Mouse (Mus musculus) liver, embryonic 11.5 days (tissue): ENCODE data around the gene Zdbf2. TPM values are rescaled to one million over a fixed set of nuclear protein-coding genes. Genes with fewer than 3 reads are reported as not detected.

Experiments used
- ATAC-seq: fragments of 200-750 bp; cut with Nextera tagmentation; replicated peaks from 2 replicates; pipeline ENCODE4 v1.8.0; 2017; ENCODE audit warnings: moderate number of reproducible peaks, mild to moderate bottlenecking, moderate TSS enrichment, moderate library complexity; ENCODE audit not compliant: low FRiP score
- DNase-seq: peaks from one replicate; pipeline ENCODE4 v3.0.0-alpha.2; 2017; ENCODE audit warnings: low spot score
- H3K27ac ChIP-seq: fragments of 300-500 bp; sonication (generic); 2 replicates; pipeline ENCODE4 v1.5.1; 2014; ENCODE audit warnings: mild to moderate bottlenecking, low read depth, low read length, control low read depth
- H3K27me3 ChIP-seq: fragments of 300-500 bp; sonication (generic); replicated peaks from 2 replicates; pipeline ENCODE4 v1.6.1; 2014; ENCODE audit warnings: low read length, mixed read lengths; ENCODE audit not compliant: control insufficient read depth, insufficient read depth
- H3K36me3 ChIP-seq: fragments of 300-500 bp; sonication (generic); 2 replicates; pipeline ENCODE4 v1.6.1; 2014; ENCODE audit warnings: mild to moderate bottlenecking, low read length, moderate library complexity, mixed read lengths; ENCODE audit not compliant: control insufficient read depth, insufficient read depth
- H3K4me1 ChIP-seq: fragments of 300-500 bp; sonication (generic); replicated peaks from 2 replicates; pipeline ENCODE4 v1.6.1; 2014; ENCODE audit warnings: low read length, mixed read lengths; ENCODE audit not compliant: control insufficient read depth, insufficient read depth
- H3K4me2 ChIP-seq: fragments of 300-500 bp; sonication (generic); 2 replicates; pipeline ENCODE4 v1.6.1; 2014; ENCODE audit warnings: mild to moderate bottlenecking, control low read depth, moderate library complexity
- H3K4me3 ChIP-seq: fragments of 300-500 bp; sonication (generic); 2 replicates; pipeline ENCODE4 v1.5.1; 2014; ENCODE audit warnings: low read depth, low read length, control low read depth
- H3K9ac ChIP-seq: fragments of 300-500 bp; sonication (generic); 2 replicates; pipeline ENCODE4 v1.6.1; 2014; ENCODE audit warnings: low read depth, low read length, control low read depth
- H3K9me3 ChIP-seq: fragments of 300-500 bp; sonication (generic); 2 replicates; pipeline ENCODE4 v1.6.1; 2016; ENCODE audit warnings: low read length, inconsistent platforms, mixed read lengths; ENCODE audit not compliant: control insufficient read depth
- WGBS: fragments of 180-500 bp; shearing (Covaris S2); extraction: QIAGEN DNeasy Blood & Tissue Kit; methylation state at CpG from one replicate; pipeline ENCODE4 v1.1.7; 2014; 5-methylcytosine and 5-hydroxymethylcytosine counted together
- polyA plus RNA-seq: library from polyadenylated mRNA; unstranded; fragments of >200 nt; fragmentation: Nextera tagmentation; extraction: Ambion mirVana; gene quantifications from 2 replicates; pipeline ENCODE4 v1.2.1, GENCODE M21; 2014

The Zdbf2 gene
- polyA plus RNA-seq, result 3.8 TPM in 2 replicates

- ATAC-seq (peak; percentile 67; the same call in 1 of the 2 replicates), DNase-seq (no peak)
- 0 out of 2 replicates have a peak, but pooled peaks cover 3% of the 10 kb centered on the region for H3K4me1 ChIP-seq
- peak within 1 kb of the TSS; percentile 55 for H3K4me3 ChIP-seq
- peak within 1 kb of the TSS; percentile 44 for H3K9ac ChIP-seq
- 1% methylated on average over 45 of the region's 49 CpGs for WGBS
- H3K27ac ChIP-seq, result no peak within 1 kb of the TSS; the same call in 1 of the 2 replicates
- peaks cover 85% of the 10 kb centered on the region for H3K27me3 ChIP-seq
- no peaks in the 10 kb centered on the region for H3K36me3 ChIP-seq
- no peaks in the 10 kb centered on the region for H3K9me3 ChIP-seq
- peak within 1 kb of the TSS; percentile 65 for H3K4me2 ChIP-seq
These were observed at the start of gene Zdbf2 for GRCm38 (mm10) chr1:63272741-63273338. TSS of gene Zdbf2 (plus strand) at chr1:63273265.

GRCm38 (mm10) chr1:63225009-63225408 lies 48.1 kb upstream of the Zdbf2 start:
- H3K4me3 ChIP-seq, result no peak overlapping the region
- H3K4me1 ChIP-seq, result no peaks in the 10 kb centered on the region
- no peaks in the 10 kb centered on the region for H3K9me3 ChIP-seq
- no peaks in the 10 kb centered on the region for H3K36me3 ChIP-seq
- no peak overlapping the region for H3K4me2 ChIP-seq
- no peak overlapping the region for H3K9ac ChIP-seq
- H3K27ac ChIP-seq, result no peak overlapping the region
- peak; percentile 83 for ATAC-seq
- 30% methylated on average over 4 of the region's 4 CpGs for WGBS
- no peaks in the 10 kb centered on the region for H3K27me3 ChIP-seq
- DNase-seq, result no peak

- no peak overlapping the region for H3K4me3 ChIP-seq
- 20% methylated on average over 7 of the region's 7 CpGs for WGBS
- H3K9me3 ChIP-seq, result no peaks in the 10 kb centered on the region
- H3K4me1 ChIP-seq, result no peaks in the 10 kb centered on the region
- no peak overlapping the region for H3K27ac ChIP-seq
- H3K27me3 ChIP-seq, result no peaks in the 10 kb centered on the region
- no peaks in the 10 kb centered on the region for H3K36me3 ChIP-seq
- H3K9ac ChIP-seq, result no peak overlapping the region
- DNase-seq (no peak), ATAC-seq (no peak)
- no peak overlapping the region for H3K4me2 ChIP-seq
These were observed 47.2 kb upstream of the Zdbf2 start for GRCm38 (mm10) chr1:63225890-63226289.

DNA sequence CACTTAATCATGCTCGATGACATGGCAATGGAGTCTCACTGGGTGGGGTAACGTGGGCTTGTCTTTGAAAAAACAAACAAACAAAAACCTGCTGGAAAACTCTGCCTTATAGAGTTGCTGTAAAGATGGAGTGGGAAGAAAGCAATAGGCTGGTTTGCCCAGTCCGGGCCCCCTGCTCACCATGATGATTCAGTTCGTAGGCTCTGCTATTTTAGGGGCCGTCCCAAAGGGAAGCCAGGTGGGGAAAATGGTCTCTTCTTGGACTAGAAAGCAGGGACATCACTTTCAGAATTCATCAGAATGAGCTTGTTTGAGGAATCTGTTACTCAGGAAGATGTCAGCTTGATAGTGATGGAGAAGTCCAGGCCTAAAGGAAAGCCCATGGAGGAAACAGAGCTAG lies 45.8 kb upstream of the Zdbf2 start:
- no peak overlapping the region for H3K27ac ChIP-seq
- no peaks in the 10 kb centered on the region for H3K9me3 ChIP-seq
- DNase-seq (no peak), ATAC-seq (no peak)
- no peak overlapping the region for H3K9ac ChIP-seq
- 77% methylated on average over 5 of the region's 5 CpGs for WGBS
- no peaks in the 10 kb centered on the region for H3K27me3 ChIP-seq
- no peaks in the 10 kb centered on the region for H3K4me1 ChIP-seq
- H3K36me3 ChIP-seq, result no peaks in the 10 kb centered on the region
- H3K4me3 ChIP-seq, result no peak overlapping the region
- H3K4me2 ChIP-seq, result no peak overlapping the region

- Histone ChIP-seq H3K9ac (no peak overlapping the region), H3K27ac (no peak overlapping the region), H3K27me3 (no peaks in the 10 kb centered on the region), H3K4me1 (no peaks in the 10 kb centered on the region; the same call in 1 of the 2 replicates), H3K36me3 (no peaks in the 10 kb centered on the region), H3K4me2 (no peak overlapping the region), H3K9me3 (no peaks in the 10 kb centered on the region), H3K4me3 (no peak overlapping the region)
- DNase-seq (no peak), ATAC-seq (no peak)
- 27% methylated on average over 5 of the region's 5 CpGs for WGBS
These were observed 35.7 kb upstream of the Zdbf2 start for GRCm38 (mm10) chr1:63237371-63237770.

DNA sequence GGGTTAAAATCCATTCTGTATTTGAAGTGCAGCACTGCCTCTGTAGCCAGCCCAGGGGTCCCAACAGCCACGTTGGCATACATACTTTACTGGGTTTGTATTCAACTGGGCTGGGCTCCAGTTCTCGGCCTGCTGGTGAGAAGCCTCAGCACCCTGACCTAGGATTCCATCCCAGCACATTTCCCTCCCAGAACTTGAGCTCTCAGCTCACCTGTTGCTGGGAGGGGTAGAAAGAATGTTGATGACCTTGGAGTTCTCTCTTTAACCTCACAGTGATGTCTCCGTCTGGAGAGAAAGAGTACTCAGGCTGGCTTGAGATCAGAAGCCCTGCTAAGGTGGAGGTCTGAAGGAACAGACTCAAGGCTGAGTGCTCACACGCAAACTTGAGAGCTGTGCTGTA lies 33.8 kb upstream of the Zdbf2 start:
- Histone ChIP-seq H3K36me3 (no peaks in the 10 kb centered on the region), H3K9ac (no peak overlapping the region), H3K9me3 (no peaks in the 10 kb centered on the region), H3K4me3 (no peak overlapping the region), H3K4me1 (no peaks in the 10 kb centered on the region; the same call in 1 of the 2 replicates), H3K27ac (no peak overlapping the region), H3K27me3 (peaks cover 3% of the 10 kb centered on the region), H3K4me2 (no peak overlapping the region)
- DNase-seq, result no peak
- no peak for ATAC-seq
- WGBS, result 55% methylated on average over 4 of the region's 4 CpGs

GRCm38 (mm10) chr1:63239751-63240150 lies 33.3 kb upstream of the Zdbf2 start:
- no peaks in the 10 kb centered on the region for H3K9me3 ChIP-seq
- WGBS, result 83% methylated on average over 8 of the region's 8 CpGs
- DNase-seq (no peak), ATAC-seq (no peak)
- H3K36me3 ChIP-seq, result no peaks in the 10 kb centered on the region
- no peak overlapping the region for H3K4me3 ChIP-seq
- no peak overlapping the region for H3K27ac ChIP-seq
- H3K4me2 ChIP-seq, result no peak overlapping the region
- H3K9ac ChIP-seq, result no peak overlapping the region
- H3K27me3 ChIP-seq, result peaks cover 5% of the 10 kb centered on the region
- no peaks in the 10 kb centered on the region; the same call in 1 of the 2 replicates for H3K4me1 ChIP-seq

GRCm38 (mm10) chr1:63243854-63244253 lies 29.2 kb upstream of the Zdbf2 start:
- H3K27me3 ChIP-seq, result peaks cover 35% of the 10 kb centered on the region
- no peak overlapping the region for H3K27ac ChIP-seq
- no peak overlapping the region for H3K4me2 ChIP-seq
- H3K9ac ChIP-seq, result no peak overlapping the region
- H3K9me3 ChIP-seq, result no peaks in the 10 kb centered on the region
- H3K36me3 ChIP-seq, result no peaks in the 10 kb centered on the region
- DNase-seq (no peak), ATAC-seq (no peak)
- no peaks in the 10 kb centered on the region; the same call in 1 of the 2 replicates for H3K4me1 ChIP-seq
- 45% methylated on average over 4 of the region's 4 CpGs for WGBS
- no peak overlapping the region for H3K4me3 ChIP-seq

DNA sequence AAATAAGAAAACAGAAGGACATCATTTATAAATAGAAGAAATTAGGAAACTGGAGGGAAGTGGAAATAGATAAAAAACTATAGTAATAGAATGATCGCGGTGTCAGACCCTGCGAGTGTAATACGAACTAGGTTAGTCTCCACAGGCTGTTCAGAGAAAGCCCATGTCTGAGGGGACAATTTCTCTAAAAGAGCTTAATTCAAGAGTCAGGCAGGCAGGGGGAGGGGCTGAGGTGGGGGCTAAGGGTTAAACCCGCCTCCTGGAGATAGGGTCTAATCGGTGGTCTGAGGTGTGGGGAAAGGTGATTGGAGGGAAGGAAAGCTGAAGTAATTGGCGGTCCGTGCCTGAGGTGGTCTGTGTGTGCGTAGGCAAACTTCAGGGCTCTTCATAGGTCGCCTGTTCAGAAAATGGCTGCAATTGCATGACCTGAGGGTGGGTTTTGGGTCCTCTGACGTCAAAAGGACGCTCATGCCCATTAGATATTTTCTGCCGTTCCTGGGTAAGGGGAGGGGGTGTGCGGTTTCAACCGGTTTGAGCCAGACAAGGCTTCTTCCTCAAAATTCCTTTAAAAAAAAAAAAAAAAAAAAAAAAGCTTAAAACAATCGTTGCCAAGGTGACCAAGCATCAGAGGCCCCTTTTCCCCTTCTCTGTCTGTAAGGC lies 26.1 kb upstream of the Zdbf2 start:
- WGBS, result 3% methylated on average over 16 of the region's 16 CpGs
- Histone ChIP-seq H3K36me3 (no peaks in the 10 kb centered on the region), H3K4me3 (peak overlapping the region; percentile 17), H3K9me3 (no peaks in the 10 kb centered on the region), H3K27me3 (peaks cover 65% of the 10 kb centered on the region), H3K4me1 (no peaks in the 10 kb centered on the region), H3K27ac (no peak overlapping the region), H3K9ac (no peak overlapping the region), H3K4me2 (peak overlapping the region; percentile 42)
- no peak for DNase-seq
- no peak for ATAC-seq
